Mouse (Mus musculus) cerebellum, postnatal 25 days (tissue): ENCODE results near the gene Bard1.

Experiments used
- DNase-seq, 2 experiments: peaks; one replicate each; pipeline ENCODE4 v3.0.0; 2021; ENCODE audit warnings: mixed read lengths in 2 of 2

Gene Bard1

GRCm38 (mm10) chr1:71102344-71103173, at the start of gene Bard1:
Bard1 (minus strand) TSS chr1:71103146.
- peak; percentile 57 to 72 for DNase-seq

- no peak for DNase-seq
Observed at GRCm38 (mm10) chr1:71127171-71127570, 24.2 kb upstream of the Bard1 start.

- no peak for DNase-seq
Observed at GRCm38 (mm10) chr1:71118511-71118910, 15.6 kb upstream of the Bard1 start.

GRCm38 (mm10) chr1:71117253-71117652, 14.3 kb upstream of the Bard1 start:
- no peak for DNase-seq

GRCm38 (mm10) chr1:71115781-71116180, 12.8 kb upstream of the Bard1 start:
- DNase-seq: no peak

GRCm38 (mm10) chr1:71109858-71110257, 6.9 kb upstream of the Bard1 start:
- DNase-seq: no peak

GRCm38 (mm10) chr1:71106127-71106526, 3.2 kb upstream of the Bard1 start:
- DNase-seq: no peak

- no peak for DNase-seq
Observed at GRCm38 (mm10) chr1:71105724-71106123, 2.8 kb upstream of the Bard1 start.

- no peak for DNase-seq
Observed at GRCm38 (mm10) chr1:71103174-71103864, 373 bp upstream of the Bard1 start.

- DNase-seq: no peak
Observed at GRCm38 (mm10) chr1:71101369-71101970, 1.5 kb downstream of the Bard1 start.

- no peak for DNase-seq
Observed at GRCm38 (mm10) chr1:71100591-71101368, 2.2 kb downstream of the Bard1 start.

GRCm38 (mm10) chr1:71099945-71100515, 2.9 kb downstream of the Bard1 start:
- no peak for DNase-seq

- DNase-seq: no peak
Observed at GRCm38 (mm10) chr1:71096031-71096430, 6.9 kb downstream of the Bard1 start.

- DNase-seq: no peak
Observed at GRCm38 (mm10) chr1:71095211-71095805, 7.6 kb downstream of the Bard1 start.

- DNase-seq: no peak
Observed at GRCm38 (mm10) chr1:71075651-71076050, 27.3 kb downstream of the Bard1 start.

GRCm38 (mm10) chr1:71070771-71071170, 32.2 kb downstream of the Bard1 start:
- DNase-seq: no peak

GRCm38 (mm10) chr1:71068728-71069304, 34.1 kb downstream of the Bard1 start:
- DNase-seq: no peak

GRCm38 (mm10) chr1:71063885-71064492, 39.0 kb downstream of the Bard1 start:
- DNase-seq: no peak

- no peak for DNase-seq
Observed at GRCm38 (mm10) chr1:71056143-71056542, 46.8 kb downstream of the Bard1 start.

GRCm38 (mm10) chr1:71055454-71055853, 47.5 kb downstream of the Bard1 start:
- DNase-seq: no peak

GRCm38 (mm10) chr1:71052756-71053155, 50.2 kb downstream of the Bard1 start:
- DNase-seq: no peak
